Mouse (Mus musculus) cortical plate, adult 2 months (tissue): ENCODE measurements around the gene 2210011C24Rik.

Experiments
- CTCF ChIP-seq: fragments of 200-500 bp; IDR thresholded peaks from 2 replicates; pipeline ENCODE4 v1.5.1; 2011; ENCODE audit warnings: mild to moderate bottlenecking, control low read depth, low read length; ENCODE audit not compliant: insufficient read depth; ENCODE audit errors: extremely low read depth
- POLR2A ChIP-seq: fragments of 200-500 bp; IDR thresholded peaks from 2 replicates; pipeline ENCODE4 v1.6.1; 2011; ENCODE audit warnings: mild to moderate bottlenecking, low read length, control low read depth; ENCODE audit not compliant: insufficient read depth; ENCODE audit errors: extremely low read depth

DNA sequence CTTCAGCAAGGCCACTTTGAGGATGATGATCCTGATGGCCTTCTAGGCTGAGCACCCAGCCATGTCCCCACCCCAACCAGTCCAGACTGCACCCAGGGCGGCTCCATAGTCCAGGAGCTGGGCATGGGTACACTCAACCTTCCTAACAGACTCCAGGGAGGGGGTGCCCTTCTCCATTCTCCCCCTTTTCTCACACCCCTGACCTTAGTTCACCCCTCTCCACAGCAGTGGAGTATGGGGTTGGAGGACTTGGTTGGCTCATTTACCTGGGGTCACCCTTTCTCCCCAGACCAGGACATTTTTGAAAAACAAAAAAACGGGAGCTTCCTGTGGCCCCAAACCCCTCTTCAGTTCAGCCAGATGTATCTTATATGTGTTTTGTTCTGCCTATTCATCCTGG, 12.1 kb downstream of the 2210011C24Rik start:
- TF ChIP-seq CTCF (no peak), POLR2A (no peak)
